Mouse (Mus musculus): Measurements from ENCODE around the gene Rbfox3.

GRCm38 (mm10) chr11:118553001-118553400, 358.4 kb downstream of the Rbfox3 start:
- TF ChIP-seq CTCF (IDR thresholded peaks at IDR 0.05; ENCODE audit: low read depth, low read length): no peak
- no peak for TF ChIP-seq POLR2A (IDR thresholded peaks at IDR 0.05; ENCODE audit: borderline replicate concordance, low read depth, low read length)

Data from bone marrow macrophage, adult 2 months (primary cell).